Mouse (Mus musculus) cerebellum, adult 18-20 months (tissue): ENCODE results near the gene Slc4a1.

ENCODE experiments used
- DNase-seq, 2 experiments: peaks; one replicate each; pipeline ENCODE4 v3.0.0; 2021

Slc4a1 gene

GRCm38 (mm10) chr11:102348771-102349170, 17.2 kb downstream of the Slc4a1 start:
- no peak for DNase-seq

GRCm38 (mm10) chr11:102348101-102348585, 17.9 kb downstream of the Slc4a1 start:
- DNase-seq: no peak

GRCm38 (mm10) chr11:102347683-102348082, 18.3 kb downstream of the Slc4a1 start:
- DNase-seq: no peak

GRCm38 (mm10) chr11:102346926-102347325, 19.1 kb downstream of the Slc4a1 start:
- DNase-seq: no peak

GRCm38 (mm10) chr11:102344458-102344857, 21.5 kb downstream of the Slc4a1 start:
- DNase-seq: no peak

- no peak for DNase-seq
These were observed 23.3 kb downstream of the Slc4a1 start for GRCm38 (mm10) chr11:102342742-102343141.

GRCm38 (mm10) chr11:102341101-102341500, 24.9 kb downstream of the Slc4a1 start:
- DNase-seq: no peak

GRCm38 (mm10) chr11:102339624-102340023, 26.4 kb downstream of the Slc4a1 start:
- DNase-seq: peak in 1 of 2 experiments; percentile 60

- DNase-seq: peak; percentile 79 to 85
These were observed 26.8 kb downstream of the Slc4a1 start for GRCm38 (mm10) chr11:102339195-102339594.

GRCm38 (mm10) chr11:102338561-102338960, 27.4 kb downstream of the Slc4a1 start:
- peak; percentile 97 to 99 for DNase-seq

- no peak for DNase-seq
These were observed 28.1 kb downstream of the Slc4a1 start for GRCm38 (mm10) chr11:102337921-102338320.

- no peak for DNase-seq
These were observed 29.8 kb downstream of the Slc4a1 start for GRCm38 (mm10) chr11:102336191-102336590.

- DNase-seq: no peak
These were observed 30.9 kb downstream of the Slc4a1 start for GRCm38 (mm10) chr11:102334973-102335700.

- DNase-seq: no peak
These were observed 32.0 kb downstream of the Slc4a1 start for GRCm38 (mm10) chr11:102334010-102334409.

GRCm38 (mm10) chr11:102333061-102333460, 32.9 kb downstream of the Slc4a1 start:
- no peak for DNase-seq

GRCm38 (mm10) chr11:102331806-102332205, 34.2 kb downstream of the Slc4a1 start:
- DNase-seq: no peak

- DNase-seq: no peak
These were observed 36.0 kb downstream of the Slc4a1 start for GRCm38 (mm10) chr11:102330039-102330438.

- no peak for DNase-seq
These were observed 36.5 kb downstream of the Slc4a1 start for GRCm38 (mm10) chr11:102329518-102329917.

GRCm38 (mm10) chr11:102327839-102328238, 38.2 kb downstream of the Slc4a1 start:
- no peak for DNase-seq

GRCm38 (mm10) chr11:102327250-102327649, 38.8 kb downstream of the Slc4a1 start:
- no peak for DNase-seq

GRCm38 (mm10) chr11:102323516-102323915, 42.5 kb downstream of the Slc4a1 start:
- no peak for DNase-seq

GRCm38 (mm10) chr11:102321931-102322330, 44.1 kb downstream of the Slc4a1 start:
- no peak for DNase-seq

GRCm38 (mm10) chr11:102320686-102321005, 45.4 kb downstream of the Slc4a1 start:
- peak; percentile 70 to 75 for DNase-seq

GRCm38 (mm10) chr11:102319941-102320685, 45.9 kb downstream of the Slc4a1 start:
- DNase-seq: peak; percentile 91 to 96
